Mouse (Mus musculus) embryonic fibroblast, embryonic 13.5 days (primary cell): Measurements from ENCODE around the gene Psme3. TPM values are rescaled to one million over a fixed set of nuclear protein-coding genes. Genes with fewer than 3 reads are reported as not detected.
"Not testable (repeated sequence)": the region's sequence is repeated elsewhere in the genome, so short reads cannot be mapped to it uniquely, and the experiment has no call there.

Experiments
- H3K27ac ChIP-seq: 2 replicates; pipeline ENCODE4 v1.5.1; 2012; ENCODE audit warnings: low read length, control low read depth, inconsistent platforms; ENCODE audit not compliant: insufficient read depth
- H3K4me1 ChIP-seq: 2 replicates; pipeline ENCODE4 v1.6.1; 2011; ENCODE audit warnings: low read length; ENCODE audit not compliant: control insufficient read depth, insufficient read depth
- H3K4me3 ChIP-seq: 2 replicates; pipeline ENCODE4 v1.5.1; 2011; ENCODE audit warnings: mild to moderate bottlenecking, control low read depth, low read length; ENCODE audit not compliant: insufficient read depth
- CTCF ChIP-seq: IDR thresholded peaks from 2 replicates; pipeline ENCODE4 v1.5.1; 2011; ENCODE audit warnings: mild to moderate bottlenecking, control low read depth, low read length, moderate library complexity, borderline replicate concordance; ENCODE audit not compliant: insufficient read depth
- POLR2A ChIP-seq: IDR thresholded peaks from 2 replicates; pipeline ENCODE4 v1.6.1; 2011; ENCODE audit warnings: low read depth, mild to moderate bottlenecking, control low read depth, low read length, moderate library complexity
- polyA plus RNA-seq: library from polyadenylated mRNA; stranded (reverse); fragments of >200 nt; gene quantifications from 2 replicates; pipeline ENCODE4 v1.2.4, GENCODE M21; 2011; ENCODE audit warnings: low read depth; ENCODE audit not compliant: missing spikeins, insufficient read length

The Psme3 gene
- polyA plus RNA-seq, 1 experiment: 143 TPM

- H3K27ac ChIP-seq: peak within 1 kb of the TSS; percentile 27; the same call in 1 of the 2 replicates
- H3K4me1 ChIP-seq: no peaks in the 10 kb centered on the region; the same call in 1 of the 2 replicates
- TF ChIP-seq POLR2A: no peak
- TF ChIP-seq CTCF: no peak
- no peak within 1 kb of the TSS for H3K4me3 ChIP-seq
Measured at GRCm38 (mm10) chr11:101330371-101330924, 14.4 kb downstream of the Psme3 start, which contains the start of gene Aoc3. Gene Aoc3, plus strand, starts transcription at chr11:101330605.

- H3K4me1 ChIP-seq, H3K4me3 ChIP-seq, H3K27ac ChIP-seq: not testable (repeated sequence)
Measured at GRCm38 (mm10) chr11:101330961-101331360, 14.9 kb downstream of the Psme3 start.

- no peaks in the 10 kb centered on the region; the same call in 1 of the 2 replicates for H3K4me1 ChIP-seq
- TF ChIP-seq CTCF (no peak), POLR2A (no peak)
Measured at GRCm38 (mm10) chr11:101332537-101332936, 16.5 kb downstream of the Psme3 start.

GRCm38 (mm10) chr11:101334023-101334422 is 18.0 kb downstream of the Psme3 start:
- no peak overlapping the region for H3K27ac ChIP-seq
- H3K4me1 ChIP-seq: peaks cover 3% of the 10 kb centered on the region; the same call in 1 of the 2 replicates
- TF ChIP-seq POLR2A: no peak
- TF ChIP-seq CTCF: no peak
- no peak overlapping the region for H3K4me3 ChIP-seq

More at GRCm38 (mm10) chr11:101332537-101332936, 16.5 kb downstream of the Psme3 start:
- Histone ChIP-seq H3K27ac (no peak overlapping the region), H3K4me3 (no peak overlapping the region)

- no peak overlapping the region for H3K4me3 ChIP-seq
- no peak overlapping the region for H3K27ac ChIP-seq
- peaks cover 3% of the 10 kb centered on the region; the same call in 1 of the 2 replicates for H3K4me1 ChIP-seq
- TF ChIP-seq POLR2A (no peak), CTCF (no peak)
Measured at GRCm38 (mm10) chr11:101334516-101334915, 18.5 kb downstream of the Psme3 start.

GRCm38 (mm10) chr11:101335685-101336084 is 19.7 kb downstream of the Psme3 start:
- no peak for TF ChIP-seq CTCF
- no peak for TF ChIP-seq POLR2A
- no peak overlapping the region for H3K4me3 ChIP-seq
- 0 out of 2 replicates have a peak, but pooled peaks cover 3% of the 10 kb centered on the region for H3K4me1 ChIP-seq
- no peak overlapping the region for H3K27ac ChIP-seq

- H3K4me3 ChIP-seq: 0 out of 2 replicates have a peak overlapping the region, but pooled peaks have one; percentile 4
- H3K27ac ChIP-seq: peak overlapping the region; percentile 50; the same call in 1 of the 2 replicates
- TF ChIP-seq CTCF: no peak
- no peak for TF ChIP-seq POLR2A
- 0 out of 2 replicates have a peak, but pooled peaks cover 3% of the 10 kb centered on the region for H3K4me1 ChIP-seq
Measured at GRCm38 (mm10) chr11:101338123-101338760, 22.2 kb downstream of the Psme3 start.

- Histone ChIP-seq H3K4me1 (no peaks in the 10 kb centered on the region), H3K27ac (no peak overlapping the region), H3K4me3 (no peak overlapping the region)
- no peak for TF ChIP-seq CTCF
- TF ChIP-seq POLR2A: no peak
Measured at GRCm38 (mm10) chr11:101347083-101347775, 31.2 kb downstream of the Psme3 start.

- TF ChIP-seq CTCF: no peak
- no peak for TF ChIP-seq POLR2A
- H3K27ac ChIP-seq: no peak overlapping the region
- H3K4me3 ChIP-seq: no peak overlapping the region
- H3K4me1 ChIP-seq: no peaks in the 10 kb centered on the region
Measured at GRCm38 (mm10) chr11:101348774-101349173, 32.8 kb downstream of the Psme3 start.

GRCm38 (mm10) chr11:101349216-101349615 is 33.2 kb downstream of the Psme3 start:
- no peak for TF ChIP-seq CTCF
- no peak for TF ChIP-seq POLR2A
- Histone ChIP-seq H3K27ac (no peak overlapping the region), H3K4me1 (no peaks in the 10 kb centered on the region), H3K4me3 (no peak overlapping the region)
